19 mouse cellular contexts compared by ENCODE assay signal in the genomic region with DNA sequence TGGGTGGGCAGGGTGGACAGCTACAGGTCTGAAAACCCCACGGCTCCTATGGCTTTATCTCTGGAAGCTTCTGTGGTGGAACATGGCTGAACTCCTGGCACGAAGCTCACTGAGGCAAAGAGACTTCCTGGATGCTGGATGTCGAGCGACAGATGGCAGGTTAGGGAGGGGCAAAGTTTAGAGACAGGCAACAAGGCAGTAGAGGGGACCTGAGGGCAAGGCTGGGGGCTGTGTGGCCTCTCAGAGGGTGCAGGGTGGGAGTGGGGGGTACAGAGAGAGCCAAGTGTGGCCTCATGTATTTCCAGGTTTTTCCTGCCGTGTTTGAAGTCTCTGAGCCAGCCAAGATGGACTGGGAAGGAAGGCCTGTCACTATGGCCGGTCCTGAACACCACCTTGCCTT.
A peak's percentile ranks its signal among the peaks of the same experiment; 100 is the strongest.
DNase-seq lines count a peak whose midpoint lies in the region; ATAC-seq and TF ChIP-seq lines count a peak whose summit lies in the region.
"Had no signal": no experiment of that assay in that cellular context is flagged by ENCODE, and none has a peak within 500 bp of the region (broad histone marks: within the 10 kb centered on the region; RNA-seq: fewer than 3 reads in every experiment).

No protein-coding gene starts in this region.

- no peak for TF ChIP-seq POLR2A in MEL (IDR thresholded peaks at IDR 0.05; ENCODE audit: control insufficient read depth in 1 of 2, insufficient read depth in 1 of 2, low read depth in 1 of 2, low read length in 2 of 2, poor library complexity in 1 of 2)

- H3K79me2 ChIP-seq in MEL (ENCODE audit: control insufficient read depth, insufficient read depth, low read length, poor library complexity): no peaks in the 10 kb centered on the region

- H3K27me3 ChIP-seq in megakaryocyte, embryonic 14.5 days (replicated peaks): peaks cover 49% of the 10 kb centered on the region
- H3K27me3 ChIP-seq in MEL (ENCODE audit: control insufficient read depth in 1 of 2, insufficient read depth in 2 of 2, low read length in 2 of 2): no peaks in the 10 kb centered on the region
- H3K27me3 ChIP-seq: limb, embryonic 15.5 days; stomach, embryonic 15.5 days had no signal

- peak overlapping the region; percentile 81 for H3K4me3 ChIP-seq in megakaryocyte, embryonic 14.5 days (replicated peaks)
- peak overlapping the region in 1 of 2 experiments; percentile 10; a peak in 1 of 4 replicates for H3K4me3 ChIP-seq in MEL (ENCODE audit: control insufficient read depth in 1 of 2, insufficient read depth in 1 of 2, low read depth in 2 of 2, low read length in 2 of 2)
- H3K4me3 ChIP-seq: hindbrain, embryonic 12.5 days; limb, embryonic 15.5 days; stomach, embryonic 15.5 days had no signal

- peak overlapping the region; percentile 44 for H3K9ac ChIP-seq in MEL (ENCODE audit: control insufficient read depth, low read depth, low read length, poor library complexity, severe bottlenecking)
- H3K9ac ChIP-seq: hindbrain, embryonic 12.5 days; limb, embryonic 15.5 days; liver, embryonic 14.5 days; lung, embryonic 14.5 days; stomach, embryonic 15.5 days had no signal

- no peak for ATAC-seq in megakaryocyte, adult 5-6 weeks (ENCODE audit: poor library complexity, severe bottlenecking)
- peak; percentile 22 for ATAC-seq in inflammation-experienced regulatory T-cells, adult 6 months
- ATAC-seq: forebrain, embryonic 14.5 days had no signal

- peak; percentile 29 for DNase-seq in MEL (ENCODE audit: low read depth, low spot score)
- DNase-seq in thymus, postnatal 14 days: peak; percentile 56
- no peak for DNase-seq in embryo, embryonic 10.5 days (ENCODE audit: low spot score)
- DNase-seq in cerebellum, postnatal 36 days: no peak
- DNase-seq: adrenal gland, postnatal 36 days; cerebellum, adult 9-11 months; kidney, adult 2 months; kidney, postnatal 10 days; left cerebral cortex, postnatal 4 days; lung, embryonic 14.5 days; right cerebral cortex, postnatal 25 days had no signal

- H3K9me3 ChIP-seq in megakaryocyte, embryonic 14.5 days: peaks cover 16% of the 10 kb centered on the region
- H3K9me3 ChIP-seq in MEL (replicated peaks; ENCODE audit: insufficient read depth, low read length): no peaks in the 10 kb centered on the region
- H3K9me3 ChIP-seq: hindbrain, embryonic 12.5 days; limb, embryonic 15.5 days; stomach, embryonic 15.5 days had no signal

- peak overlapping the region; percentile 56 for H3K27ac ChIP-seq in MEL (ENCODE audit: control insufficient read depth, low read depth, low read length)
- H3K27ac ChIP-seq: hindbrain, embryonic 12.5 days; limb, embryonic 15.5 days; liver, embryonic 14.5 days; stomach, embryonic 15.5 days had no signal

- peaks cover 52% of the 10 kb centered on the region for H3K4me1 ChIP-seq in megakaryocyte, embryonic 14.5 days
- peaks cover 5 to 25% of the 10 kb centered on the region in 2 experiments for H3K4me1 ChIP-seq in MEL (ENCODE audit: control insufficient read depth in 1 of 2, insufficient read depth in 2 of 2, low read length in 2 of 2)

- TF ChIP-seq RAD21 in MEL (IDR thresholded peaks at IDR 0.05; ENCODE audit: low read depth, low read length): no peak

- TF ChIP-seq CTCF in MEL (IDR thresholded peaks at IDR 0.05 in 2 of 3, conservative IDR thresholded peaks at IDR 0.05 in 1 of 3; ENCODE audit: control insufficient read depth in 1 of 3, insufficient read depth in 1 of 3, low read depth in 2 of 3, low read length in 3 of 3, poor library complexity in 1 of 3, severe bottlenecking in 1 of 3): no peak

- TF ChIP-seq EP300 in MEL (IDR thresholded peaks at IDR 0.05; ENCODE audit: low read depth in 1 of 2, low read length in 2 of 2): no peak

- no peaks in the 10 kb centered on the region for H3K36me3 ChIP-seq in megakaryocyte, embryonic 14.5 days (replicated peaks; ENCODE audit: low read length)
- peaks cover 0 to 10% of the 10 kb centered on the region in 2 experiments; a peak in 2 of 4 replicates for H3K36me3 ChIP-seq in MEL (ENCODE audit: control insufficient read depth in 1 of 2, insufficient read depth in 2 of 2, low read length in 2 of 2)
- H3K36me3 ChIP-seq: hindbrain, embryonic 12.5 days; limb, embryonic 15.5 days; stomach, embryonic 15.5 days had no signal

TF ChIP-seq in MEL, 35 proteins besides CTCF, POLR2A, EP300 and RAD21:
- TF ChIP-seq UBTF (IDR thresholded peaks at IDR 0.05; ENCODE audit: borderline replicate concordance, insufficient read depth, low read depth, low read length) (no peak), POLR2AphosphoS5 (IDR thresholded peaks at IDR 0.05; ENCODE audit: borderline replicate concordance, low read depth, low read length) (no peak), TAL1 (IDR thresholded peaks at IDR 0.05; ENCODE audit: low read length) (no peak), USF1 (IDR thresholded peaks at IDR 0.05; ENCODE audit: low read depth, low read length) (no peak)

Comparison
In these comparisons a context has a peak if more than half of its experiments do, and no peak if none do; other contexts are left out.
1. DNase-seq: peak in MEL (single experiment) and thymus, postnatal 14 days (single experiment); none in embryo, embryonic 10.5 days (single experiment) and cerebellum, postnatal 36 days (0 of 2).